8 mouse cellular contexts compared by ENCODE assay signal in the genomic region with DNA sequence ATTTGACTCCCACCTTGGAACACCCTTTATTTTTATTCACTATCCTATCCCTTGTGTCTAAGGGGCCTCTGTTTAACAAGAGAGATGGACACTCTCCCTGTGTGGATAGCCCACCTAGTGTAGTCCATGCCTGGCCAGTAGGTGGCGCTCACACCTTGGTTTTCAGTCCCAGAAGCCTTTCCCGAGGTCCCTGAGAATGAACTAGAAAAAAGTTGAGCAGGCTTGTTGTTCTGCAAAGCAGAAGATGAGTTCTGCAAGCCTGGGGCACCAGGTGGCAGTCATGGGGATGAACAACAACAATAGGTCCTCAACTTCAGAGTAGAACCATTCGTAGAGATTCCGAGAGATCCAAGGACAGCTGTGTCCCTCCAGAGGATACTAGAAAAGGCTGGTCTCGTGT. TPM values are rescaled to one million over a fixed set of nuclear protein-coding genes. Genes with fewer than 3 reads are reported as not detected.
DNase-seq lines count a peak whose midpoint lies in the region; ATAC-seq and TF ChIP-seq lines count a peak whose summit lies in the region.
"Had no signal": no experiment of that assay in that cellular context is flagged by ENCODE, and none has a peak within 500 bp of the region (broad histone marks: within the 10 kb centered on the region; RNA-seq: fewer than 3 reads in every experiment).

No protein-coding gene starts in this region.

- no peak overlapping the region for H3K4me3 ChIP-seq in layer of hippocampus, adult 2 months
- H3K4me3 ChIP-seq in MEL (ENCODE audit: control insufficient read depth in 1 of 2, insufficient read depth in 1 of 2, low read depth in 2 of 2, low read length in 2 of 2), result no peak overlapping the region
- H3K4me3 ChIP-seq: neural tube, embryonic 12.5 days had no signal

- H3K9me3 ChIP-seq in MEL (replicated peaks; ENCODE audit: insufficient read depth, low read length), result no peaks in the 10 kb centered on the region
- H3K9me3 ChIP-seq: neural tube, embryonic 12.5 days had no signal

- TF ChIP-seq RAD21 in MEL (IDR thresholded peaks at IDR 0.05; ENCODE audit: low read depth, low read length), result peak; percentile 76

- H3K27me3 ChIP-seq in MEL (ENCODE audit: control insufficient read depth in 1 of 2, insufficient read depth in 2 of 2, low read length in 2 of 2), result no peaks in the 10 kb centered on the region
- H3K27me3 ChIP-seq: neural tube, embryonic 12.5 days had no signal

- H3K9ac ChIP-seq in MEL (ENCODE audit: control insufficient read depth, low read depth, low read length, poor library complexity, severe bottlenecking), result no peak overlapping the region
- H3K9ac ChIP-seq: neural tube, embryonic 12.5 days had no signal

- no peak overlapping the region for H3K27ac ChIP-seq in layer of hippocampus, adult 2 months
- no peak overlapping the region for H3K27ac ChIP-seq in MEL (ENCODE audit: control insufficient read depth, low read depth, low read length)
- H3K27ac ChIP-seq: neural tube, embryonic 12.5 days had no signal

- no peak for TF ChIP-seq POLR2A in MEL (IDR thresholded peaks at IDR 0.05; ENCODE audit: control insufficient read depth in 1 of 2, insufficient read depth in 1 of 2, low read depth in 1 of 2, low read length in 2 of 2, poor library complexity in 1 of 2)

- H3K4me1 ChIP-seq in MEL (ENCODE audit: control insufficient read depth in 1 of 2, insufficient read depth in 2 of 2, low read length in 2 of 2), result no peaks in the 10 kb centered on the region
- H3K4me1 ChIP-seq: neural tube, embryonic 12.5 days had no signal

- peak; percentile 79 for TF ChIP-seq CTCF in layer of hippocampus, adult 2 months (conservative IDR thresholded peaks at IDR 0.05)
- TF ChIP-seq CTCF in MEL (IDR thresholded peaks at IDR 0.05 in 2 of 3, conservative IDR thresholded peaks at IDR 0.05 in 1 of 3; ENCODE audit: control insufficient read depth in 1 of 3, insufficient read depth in 1 of 3, low read depth in 2 of 3, low read length in 3 of 3, poor library complexity in 1 of 3, severe bottlenecking in 1 of 3), result peak; percentile 69 to 85 (median 79)

- ATAC-seq in inflammation-experienced regulatory T-cells, adult 6 months, result peak; percentile 57

- H3K79me2 ChIP-seq in MEL (ENCODE audit: control insufficient read depth, insufficient read depth, low read length, poor library complexity), result no peaks in the 10 kb centered on the region

- no peak for TF ChIP-seq EP300 in MEL (IDR thresholded peaks at IDR 0.05; ENCODE audit: low read depth in 1 of 2, low read length in 2 of 2)

- H3K36me3 ChIP-seq in MEL (ENCODE audit: control insufficient read depth in 1 of 2, insufficient read depth in 2 of 2, low read length in 2 of 2), result no peaks in the 10 kb centered on the region

- DNase-seq in layer of hippocampus, adult 2 months (ENCODE audit: low spot score in 2 of 2), result peak in 1 of 2 experiments; percentile 48
- no peak for DNase-seq in layer of hippocampus, adult 9-11 months
- DNase-seq in MEL (ENCODE audit: low read depth, low spot score), result peak; percentile 75
- DNase-seq in brain, adult 2 months (ENCODE audit: low read depth, low spot score), result peak; percentile 44
- peak; percentile 86 for DNase-seq in lung, postnatal 10 days
- peak; percentile 26 to 77 for DNase-seq in thymus, postnatal 10 days (ENCODE audit: low spot score in 2 of 2)

TF ChIP-seq in MEL, 35 proteins besides CTCF, POLR2A, EP300 and RAD21:
- TF ChIP-seq POLR2AphosphoS2 (IDR thresholded peaks at IDR 0.05; ENCODE audit: low read length) (0 out of 2 replicates have a peak, but pooled peaks have one; percentile 9), GATA1 (IDR thresholded peaks at IDR 0.05; ENCODE audit: low read depth, low read length) (no peak), UBTF (IDR thresholded peaks at IDR 0.05; ENCODE audit: borderline replicate concordance, insufficient read depth, low read depth, low read length) (no peak), SMC3 (IDR thresholded peaks at IDR 0.05; ENCODE audit: low read depth, low read length) (peak; percentile 74), RCOR1 (IDR thresholded peaks at IDR 0.05; ENCODE audit: low read depth, low read length) (no peak), ZC3H11A (IDR thresholded peaks at IDR 0.05; ENCODE audit: low read depth, low read length) (peak; percentile 74)

RNA-seq across cellular contexts. Expression of gene Mki67, which starts 35.8 kb away (rescaled TPM):
- total RNA-seq in layer of hippocampus, adult 2 months (2021), result 1 to 10 TPM; 1.0 to 1.5 TPM
- 88.6 and 132 TPM in 2 replicates for total RNA-seq in MEL (2012; rRNA removed)
- polyA plus RNA-seq in MEL (2012; ENCODE audit: insufficient read depth in 1 of 2, insufficient read length in 2 of 2, low read depth in 1 of 2, low replicate concordance in 2 of 2, missing spikeins in 1 of 2), result 100 to 1,000 TPM; 271 to 401 TPM
- polyA plus RNA-seq in inflammation-experienced regulatory T-cells, adult 6 months (2017; shearing (Covaris generic)), result 10 to 100 TPM in 1 of 3 experiments, 1 to 10 TPM in 2; 7.4 to 62.6 (median 9.7) TPM

Comparison
In these comparisons a context has a peak if more than half of its experiments do, and no peak if none do; other contexts are left out.
1. RNA of gene Mki67, which starts 35.8 kb away (total RNA-seq): 88.6 to 132 TPM in MEL; 1.0 to 1.5 TPM in layer of hippocampus, adult 2 months; every median in the first group is over 10 times any median in the second.